Mouse (Mus musculus) C2C12 (cell line): ENCODE results near the gene Car8.

Experiments used
- CTCF ChIP-seq: IDR thresholded peaks from one replicate; pipeline ENCODE4 v1.5.1; 2011; ENCODE audit not compliant: control insufficient read depth, insufficient read depth, insufficient read length
- FOSL1 ChIP-seq: IDR thresholded peaks from one replicate; pipeline ENCODE4 v1.8.0; 2011; ENCODE audit warnings: mild to moderate bottlenecking, low read length; ENCODE audit not compliant: poor library complexity, insufficient read depth, severe bottlenecking
- MAX ChIP-seq: IDR thresholded peaks from one replicate; pipeline ENCODE4 v1.6.1; 2011; ENCODE audit warnings: mild to moderate bottlenecking, control low read depth
- USF1 ChIP-seq: IDR thresholded peaks from one replicate; pipeline ENCODE4 v1.6.1; 2011; ENCODE audit warnings: low read depth, mild to moderate bottlenecking, control low read depth, moderate library complexity

GRCm38 (mm10) chr4:8218004-8218403 is 20.8 kb downstream of the Car8 start:
- no peak for TF ChIP-seq CTCF
- peak; percentile 94 for TF ChIP-seq FOSL1
- TF ChIP-seq MAX, result peak; percentile 90
- TF ChIP-seq USF1, result peak; percentile 92
